Mouse (Mus musculus): ENCODE results near the gene Jagn1. TPM values are rescaled to one million over a fixed set of nuclear protein-coding genes. Genes with fewer than 3 reads are reported as not detected.

The Jagn1 gene
- total RNA-seq, 2 experiments from 2014 or later = 28.6 to 32.4 TPM

DNA sequence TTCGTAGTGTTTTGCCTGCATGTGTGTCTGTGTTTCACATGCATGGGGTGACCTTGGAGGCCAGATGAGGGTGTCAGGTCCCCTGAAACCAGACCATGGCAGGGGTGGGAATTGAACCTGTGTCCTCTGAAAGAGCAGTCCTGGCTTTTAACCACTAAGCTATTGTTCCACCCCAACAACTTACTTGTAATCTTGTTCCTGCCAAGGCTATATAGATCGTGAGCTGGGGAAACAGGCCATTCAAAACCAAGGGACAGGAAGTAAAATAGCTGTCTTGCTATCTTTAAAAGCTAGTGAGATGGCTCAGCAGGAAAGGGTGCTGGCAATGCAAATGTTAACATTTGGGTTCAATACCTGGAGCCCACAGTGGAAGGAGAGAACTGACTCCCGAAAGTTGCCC is 12.4 kb upstream of the Jagn1 start:
- DNase-seq = no peak
- intact Hi-C loops (cut with DNase I; ENCODE audit: low total_unique reads) = loop anchor here (5.0 kb wide), 1 partner anchor 37 kb away; no protein-coding TSS in a partner anchor

DNA sequence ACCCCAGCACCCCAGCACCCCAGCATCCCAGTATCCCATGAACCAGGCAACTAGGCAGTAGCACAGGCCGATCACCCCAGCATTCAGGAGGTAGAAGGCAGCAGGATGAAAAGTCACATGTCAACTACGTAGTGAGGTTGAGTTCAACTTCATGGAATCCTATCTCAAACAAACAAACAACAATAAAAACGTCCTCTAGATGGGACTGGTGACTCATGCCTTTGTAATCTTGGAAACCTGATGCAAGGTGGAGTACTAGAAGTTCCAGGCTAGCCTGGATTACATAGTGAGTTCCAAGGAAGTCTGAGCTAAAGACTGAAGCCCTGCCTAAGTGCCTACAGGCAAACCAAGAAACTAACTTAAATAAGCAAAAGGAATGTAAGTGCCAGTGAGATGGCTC is 11.5 kb upstream of the Jagn1 start:
- intact Hi-C loops (cut with DNase I; ENCODE audit: low total_unique reads) = no loop called here
- DNase-seq = no peak

DNA sequence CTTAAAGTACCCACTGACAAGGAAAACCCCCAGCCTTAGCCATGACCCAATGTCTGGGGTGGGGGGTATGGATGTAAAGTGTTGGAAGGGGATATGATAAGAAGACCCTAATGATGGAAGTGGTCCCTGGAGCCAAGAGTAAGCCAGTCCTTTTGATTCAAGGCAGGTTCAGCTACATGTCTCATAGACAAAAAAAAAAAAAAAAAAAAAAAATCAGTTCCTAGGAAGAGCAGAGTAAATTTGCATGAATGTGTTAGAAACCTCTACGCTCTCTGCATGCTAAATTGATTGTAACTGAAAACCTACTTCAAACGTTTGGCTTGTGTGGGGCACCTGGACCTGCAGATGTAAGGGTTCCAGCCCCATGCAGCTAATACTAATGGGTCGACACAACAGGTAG is 10.6 kb upstream of the Jagn1 start:
- intact Hi-C loops (cut with DNase I; ENCODE audit: low total_unique reads) = no loop called here

DNA sequence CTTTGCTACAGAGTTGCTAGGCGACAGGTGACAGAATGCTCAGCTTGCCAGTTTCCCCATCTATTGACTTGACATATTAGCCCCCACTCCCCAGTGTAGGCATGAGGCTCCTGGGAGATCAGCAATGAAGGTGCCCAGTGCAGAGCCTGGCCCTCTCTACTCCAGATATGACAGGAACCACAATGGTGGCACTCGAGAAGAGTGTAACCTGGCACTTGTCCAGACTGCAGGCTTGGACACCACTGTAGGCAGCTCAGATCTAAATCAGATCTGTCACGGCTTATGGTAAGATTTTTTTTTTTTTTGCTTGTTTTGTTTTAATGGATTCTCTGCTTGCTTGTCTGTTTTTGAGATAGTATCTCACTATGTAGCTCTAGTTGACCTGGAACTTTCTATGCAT is 8.7 kb upstream of the Jagn1 start:
- intact Hi-C loops (cut with DNase I; ENCODE audit: low total_unique reads) = no loop called here
- DNase-seq = no peak

More for the DNA sequence above, 10.6 kb upstream of the Jagn1 start:
- no peak for DNase-seq

DNA sequence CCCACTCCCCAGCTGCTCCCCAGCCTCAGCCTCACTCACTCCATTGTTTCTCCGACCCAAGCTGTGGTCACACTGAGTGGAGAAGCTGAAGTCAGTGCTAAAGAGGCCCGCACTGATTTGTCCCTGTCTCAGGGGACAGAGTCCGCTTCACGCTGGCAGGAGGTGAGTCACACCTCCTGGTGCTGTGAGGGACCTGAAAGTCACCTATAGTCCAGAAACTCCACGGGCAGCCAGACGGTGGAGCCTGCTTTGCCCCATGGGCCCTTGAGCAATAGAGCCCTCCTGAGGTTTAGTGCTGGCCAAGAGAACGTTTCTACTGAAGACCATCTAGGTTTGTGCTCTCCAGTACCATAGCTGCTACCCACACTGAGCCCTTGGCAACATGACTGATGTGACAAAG is 7.7 kb upstream of the Jagn1 start:
- DNase-seq = no peak
- intact Hi-C loops (cut with DNase I; ENCODE audit: low total_unique reads) = no loop called here

DNA sequence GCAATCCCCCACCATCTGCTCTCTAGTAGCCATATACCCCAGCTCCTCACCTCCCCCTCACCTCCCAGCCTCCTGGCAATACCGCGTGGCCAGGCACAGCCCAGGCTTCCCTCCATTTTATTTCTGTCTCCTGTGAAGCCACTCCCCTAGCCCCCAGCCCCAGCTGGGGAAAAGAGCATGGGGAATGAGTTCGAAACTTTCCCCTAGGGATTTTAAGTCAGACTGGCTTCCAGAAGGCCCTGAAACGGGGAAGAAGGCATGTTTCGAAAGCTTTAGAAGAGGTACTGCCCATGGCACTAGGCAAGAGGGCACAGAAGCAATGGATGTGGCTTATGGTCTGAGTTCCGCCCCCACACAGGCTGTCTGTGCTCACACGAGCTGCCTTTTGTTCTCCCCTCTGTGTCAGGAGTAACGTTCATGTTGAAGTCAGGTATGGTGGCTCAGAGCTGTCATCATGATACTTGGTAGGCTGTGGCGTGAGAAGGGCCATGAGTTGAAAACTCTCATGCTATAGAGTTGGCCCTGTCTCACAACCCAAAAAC is 6.6 kb upstream of the Jagn1 start, which contains the start of gene Cidec:
TSS of gene Cidec (minus strand) at position 97 of the 542 bp plus-strand sequence.
- intact Hi-C loops (cut with DNase I; ENCODE audit: low total_unique reads) = no loop called here

DNA sequence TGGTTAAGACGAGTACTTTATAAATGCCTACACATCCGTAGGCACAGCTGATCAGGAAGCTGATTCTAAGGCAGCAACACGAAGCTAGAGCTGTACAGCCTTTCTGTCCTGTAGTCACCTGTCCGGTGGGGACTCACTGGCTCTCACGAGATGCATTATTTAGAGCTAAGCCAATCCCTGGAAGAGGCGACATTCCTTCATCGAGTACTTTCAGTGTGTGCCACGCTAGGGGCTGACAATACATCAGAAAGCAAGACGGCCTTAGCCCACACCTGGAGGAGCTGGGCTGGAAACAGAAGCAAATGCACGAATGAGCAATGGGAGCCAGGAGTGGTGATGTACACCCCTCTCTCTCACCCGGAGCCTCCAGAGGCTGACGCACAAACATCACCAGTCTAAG is 5.2 kb upstream of the Jagn1 start:
- DNase-seq = no peak
- intact Hi-C loops (cut with DNase I; ENCODE audit: low total_unique reads) = no loop called here

More for the DNA sequence above, 6.6 kb upstream of the Jagn1 start, which contains the start of gene Cidec:
- DNase-seq = no peak

DNA sequence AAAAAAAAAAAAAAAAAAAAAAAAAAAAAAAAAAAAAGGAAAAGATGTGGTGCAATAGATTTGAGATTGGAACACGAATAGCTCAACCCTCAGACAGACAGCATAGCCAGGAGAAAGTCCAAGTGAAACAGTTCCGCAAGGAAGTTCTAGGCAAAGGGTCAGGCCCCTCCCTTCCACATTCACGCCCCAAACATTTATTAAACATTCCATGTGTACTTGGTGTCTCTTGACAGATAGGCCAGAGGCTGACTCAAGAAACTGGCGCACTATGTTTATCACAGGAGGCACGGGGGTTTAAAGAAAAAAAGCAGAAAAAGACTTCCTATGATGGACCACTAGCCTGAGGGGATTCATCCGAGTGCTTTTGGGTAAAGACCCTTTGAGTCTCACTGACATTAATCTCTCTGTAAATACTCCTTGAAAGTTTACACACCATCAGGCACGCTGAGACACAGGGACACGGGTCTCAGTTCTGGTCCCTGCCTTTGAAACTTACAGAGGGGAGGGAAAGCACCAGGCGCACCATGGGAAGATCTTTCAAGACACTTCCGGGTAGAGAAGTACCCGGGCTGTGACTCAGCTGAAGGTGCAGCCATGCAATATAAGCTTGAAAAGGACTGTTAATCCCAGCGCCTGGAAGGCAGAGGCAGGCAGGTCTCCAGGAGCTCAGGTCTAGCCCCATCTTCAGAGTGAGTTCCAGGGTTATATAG is 3.5 kb upstream of the Jagn1 start:
- intact Hi-C loops (cut with DNase I; ENCODE audit: low total_unique reads) = no loop called here
- DNase-seq = no peak

DNA sequence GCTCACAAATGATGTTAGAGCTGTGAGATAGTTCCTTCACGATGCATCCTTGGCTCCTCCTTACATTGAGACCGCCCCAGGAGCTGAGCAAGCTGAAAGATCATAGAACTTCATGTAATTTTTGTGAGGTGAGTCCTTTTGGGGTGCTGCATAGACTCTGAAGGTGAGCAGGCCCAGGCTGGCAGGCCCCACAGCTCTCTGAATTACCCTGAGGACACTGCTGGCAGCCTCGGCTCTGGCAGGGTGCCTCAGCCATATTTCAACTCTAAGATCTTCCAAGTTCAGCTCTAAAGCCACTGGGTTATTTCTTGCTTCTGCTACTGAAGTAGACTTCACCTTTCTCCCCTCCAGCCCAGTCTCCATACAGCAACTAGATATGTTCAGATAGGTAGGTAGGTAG is 1.7 kb upstream of the Jagn1 start:
- intact Hi-C loops (cut with DNase I; ENCODE audit: low total_unique reads) = no loop called here
- DNase-seq = no peak

DNA sequence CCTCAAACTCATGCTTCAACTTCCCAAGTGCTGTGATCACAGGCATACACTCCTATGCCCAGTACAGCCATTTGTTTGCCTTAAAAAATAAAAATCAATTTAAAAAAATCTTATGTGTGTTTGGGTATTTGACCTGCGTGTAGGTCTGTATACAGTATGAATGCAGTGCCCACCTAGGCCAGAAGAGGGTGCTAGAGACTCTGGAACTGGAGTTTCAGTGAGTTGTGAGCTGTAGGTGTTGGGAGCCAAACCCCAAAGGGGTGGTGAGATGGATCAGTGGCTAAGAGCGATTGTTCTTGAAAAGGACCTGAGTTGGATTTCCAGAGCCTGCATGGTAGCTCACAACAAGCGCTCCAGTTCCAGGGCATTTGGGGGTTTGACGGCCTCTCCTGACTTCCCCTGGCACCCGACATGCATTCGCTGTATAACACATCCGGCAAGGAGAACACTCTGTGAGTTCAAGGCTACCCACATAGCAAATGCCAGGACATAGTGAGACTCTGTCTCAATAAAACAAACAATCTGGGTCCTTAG is 1.2 kb upstream of the Jagn1 start:
- peak; percentile 63 for DNase-seq
- intact Hi-C loops (cut with DNase I; ENCODE audit: low total_unique reads) = no loop called here

DNA sequence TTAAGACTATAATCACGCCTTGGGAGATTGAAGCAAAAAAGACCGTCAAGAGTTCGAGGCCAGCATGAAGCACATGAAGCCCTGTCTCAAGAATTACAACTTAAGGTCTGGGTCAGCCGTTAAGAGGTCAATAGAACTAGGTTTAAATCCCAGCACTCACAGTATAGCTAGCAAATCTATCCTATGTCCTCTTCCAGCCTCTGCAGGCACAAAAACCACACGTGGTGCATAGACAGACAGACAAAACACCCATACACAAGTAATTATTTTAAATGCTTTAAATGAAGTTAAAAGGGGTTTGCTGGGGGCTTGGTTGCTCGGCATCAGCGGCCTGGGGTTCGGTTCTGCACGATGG is 305 bp upstream of the Jagn1 start:
- intact Hi-C loops (cut with DNase I; ENCODE audit: low total_unique reads) = no loop called here
- no peak for DNase-seq

DNA sequence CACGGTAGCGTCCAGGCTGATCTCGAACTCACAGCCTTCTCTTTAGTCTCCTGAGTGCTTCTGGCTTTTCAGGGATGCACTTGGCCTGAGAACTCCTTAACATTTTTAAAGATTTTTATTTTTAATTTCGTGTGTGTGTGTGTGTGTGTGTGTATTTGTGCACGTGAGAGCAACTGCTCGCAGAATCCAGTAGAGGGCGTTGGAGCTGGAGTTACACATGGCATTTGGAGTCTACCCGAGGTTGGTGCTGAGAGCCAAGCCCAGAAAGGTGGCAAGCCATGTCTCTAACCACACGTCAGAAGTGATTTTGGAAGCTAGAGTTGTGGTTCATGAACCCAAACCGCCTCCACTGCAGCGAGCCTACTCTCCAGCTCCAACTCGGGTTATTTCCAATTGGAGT is 722 bp downstream of the Jagn1 start:
- intact Hi-C loops (cut with DNase I; ENCODE audit: low total_unique reads) = no loop called here
- no peak for DNase-seq

DNA sequence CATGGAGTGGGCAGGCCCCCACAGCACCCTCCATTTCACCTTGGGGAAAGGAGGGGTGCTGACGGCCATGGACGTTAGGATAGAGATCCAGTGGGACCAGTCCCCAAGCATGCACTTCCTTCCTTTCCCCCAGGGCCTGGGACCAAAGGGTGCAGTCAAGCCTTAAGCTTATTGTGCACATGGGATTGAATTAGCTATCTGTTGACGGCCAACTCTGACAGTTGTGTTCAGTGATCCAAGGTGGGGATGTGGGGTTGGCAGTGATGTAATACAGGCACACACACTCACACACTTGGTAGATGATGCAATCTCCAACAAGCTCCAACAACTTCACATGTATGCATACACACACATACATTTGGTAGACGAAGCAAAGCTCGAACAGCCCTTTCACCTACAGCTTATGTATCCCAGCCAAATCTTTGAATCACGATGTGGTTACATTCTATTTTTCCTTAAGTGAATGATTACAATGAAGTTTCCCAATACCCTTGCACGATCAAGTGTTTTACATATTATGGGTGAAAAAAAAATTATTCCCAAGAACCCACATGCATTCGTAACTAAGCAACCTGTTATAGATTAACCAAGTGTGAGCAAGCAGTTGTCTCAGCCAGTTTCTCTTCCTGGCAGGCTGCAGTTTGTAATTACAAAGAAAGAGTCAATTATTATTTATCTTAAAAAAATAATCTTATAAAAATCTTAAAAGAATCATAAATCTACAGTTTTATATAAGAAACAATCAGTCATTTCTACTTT is 2.0 kb downstream of the Jagn1 start:
- DNase-seq = no peak
- intact Hi-C loops (cut with DNase I; ENCODE audit: low total_unique reads) = no loop called here

DNA sequence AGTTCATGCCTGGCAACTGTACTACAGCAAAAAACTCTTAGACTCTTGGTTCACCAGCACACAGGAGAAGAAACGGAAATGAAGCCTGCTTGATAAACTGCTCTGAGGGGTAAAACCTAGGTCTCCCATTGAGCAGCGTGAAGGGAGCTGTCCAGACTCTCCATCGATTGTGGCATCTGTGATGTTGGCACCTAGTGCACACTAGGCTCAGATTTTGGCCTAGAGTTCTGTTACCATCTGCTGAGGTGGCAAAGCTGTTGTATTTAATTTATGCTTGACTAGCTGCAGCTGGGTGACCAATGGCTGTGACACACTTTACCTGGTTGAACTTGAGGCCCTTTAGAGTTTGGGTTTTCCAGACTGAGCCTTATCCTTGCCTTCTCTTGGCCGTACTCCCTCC is 5.3 kb downstream of the Jagn1 start:
- DNase-seq = no peak
- intact Hi-C loops (cut with DNase I; ENCODE audit: low total_unique reads) = no loop called here

DNA sequence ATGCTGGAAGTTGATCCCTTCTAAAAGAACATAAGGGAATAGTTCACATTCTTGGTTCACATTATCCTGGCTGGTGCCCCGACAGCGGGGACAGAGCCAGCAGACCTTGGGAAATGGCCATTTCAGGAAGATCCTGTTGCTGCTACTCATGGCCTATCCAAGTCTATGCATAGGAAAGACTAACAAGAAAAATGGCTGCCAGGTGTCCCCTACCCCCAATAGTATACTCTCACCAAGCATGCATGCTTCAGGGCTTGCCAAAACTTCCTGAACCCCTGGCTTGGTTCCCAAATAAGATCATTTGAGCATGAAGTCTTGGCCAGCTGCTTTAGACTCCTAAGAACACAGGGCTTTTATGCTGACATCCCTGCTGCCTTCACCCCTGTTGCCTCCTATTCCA is 9.5 kb downstream of the Jagn1 start:
- DNase-seq = no peak
- intact Hi-C loops (cut with DNase I; ENCODE audit: low total_unique reads) = no loop called here

DNA sequence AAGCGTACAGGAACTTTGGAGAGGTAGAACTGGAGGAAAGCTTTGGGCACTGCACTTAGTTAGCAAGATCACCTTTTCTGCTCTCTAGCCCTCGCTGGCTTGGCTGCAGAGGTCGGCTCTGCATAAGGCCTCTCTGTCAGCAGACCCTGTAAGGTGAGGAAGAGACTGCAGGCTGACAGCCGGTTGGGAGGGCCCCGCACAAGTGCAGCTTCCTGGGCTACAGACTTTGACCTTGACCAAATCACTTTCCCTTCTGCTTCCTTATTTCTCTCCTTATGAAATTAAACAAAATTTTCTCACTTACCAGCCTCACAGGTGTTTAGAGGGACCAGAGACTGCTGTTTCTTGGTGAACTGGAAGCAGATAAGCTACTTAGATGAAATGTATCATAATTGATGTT is 12.6 kb downstream of the Jagn1 start:
- intact Hi-C loops (cut with DNase I; ENCODE audit: low total_unique reads) = no loop called here
- no peak for DNase-seq

DNA sequence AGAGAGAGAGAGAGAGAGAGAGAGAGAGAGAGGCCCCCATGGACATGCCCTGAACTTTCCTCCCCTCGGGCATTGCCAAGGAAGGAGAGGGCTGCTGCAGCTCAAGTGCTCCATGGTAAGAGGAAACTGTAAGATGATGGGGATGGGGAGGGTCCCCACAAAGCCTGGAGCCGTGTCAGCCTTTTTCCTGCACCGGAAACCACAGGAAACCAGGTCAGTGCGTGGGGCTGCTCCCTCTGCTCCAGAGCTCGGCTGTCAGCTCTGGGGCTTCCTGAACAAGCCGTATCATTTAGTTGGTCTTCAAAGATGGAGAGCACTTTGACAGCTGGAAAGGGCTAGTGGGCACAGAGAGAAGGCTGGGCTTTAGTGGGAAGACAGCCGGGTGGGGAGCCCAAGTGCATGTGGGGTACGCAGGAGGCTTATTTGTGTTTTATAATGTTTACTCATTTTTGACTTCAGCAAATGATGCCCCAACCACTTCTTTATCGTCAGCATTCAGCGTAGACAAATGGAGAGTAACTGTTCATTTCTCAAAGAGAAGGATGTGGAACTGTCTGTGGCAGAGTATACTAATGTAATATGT is 15.7 kb downstream of the Jagn1 start, which contains the start of gene Il17re:
TSS of gene Il17re (plus strand) at position 533 of the 583 bp plus-strand sequence.
- intact Hi-C loops (cut with DNase I; ENCODE audit: low total_unique reads) = no loop called here
- DNase-seq = no peak

DNA sequence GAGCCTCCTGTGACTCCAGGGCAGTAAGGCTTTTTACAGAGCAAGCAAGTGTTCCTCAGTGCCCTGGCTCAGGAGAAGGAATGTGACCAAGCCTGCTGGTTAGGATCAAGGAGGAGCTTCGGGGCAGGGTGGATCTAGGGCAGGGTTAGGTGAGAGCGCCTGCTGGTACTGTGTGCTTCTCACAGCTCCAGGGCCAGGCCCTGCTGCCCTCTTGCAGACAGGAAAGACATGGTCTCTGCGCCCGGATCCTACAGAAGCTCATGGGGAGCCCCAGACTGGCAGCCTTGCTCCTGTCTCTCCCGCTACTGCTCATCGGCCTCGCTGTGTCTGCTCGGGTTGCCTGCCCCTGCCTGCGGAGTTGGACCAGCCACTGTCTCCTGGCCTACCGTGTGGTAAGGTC is 16.3 kb downstream of the Jagn1 start:
- intact Hi-C loops (cut with DNase I; ENCODE audit: low total_unique reads) = no loop called here
- DNase-seq = no peak

DNA sequence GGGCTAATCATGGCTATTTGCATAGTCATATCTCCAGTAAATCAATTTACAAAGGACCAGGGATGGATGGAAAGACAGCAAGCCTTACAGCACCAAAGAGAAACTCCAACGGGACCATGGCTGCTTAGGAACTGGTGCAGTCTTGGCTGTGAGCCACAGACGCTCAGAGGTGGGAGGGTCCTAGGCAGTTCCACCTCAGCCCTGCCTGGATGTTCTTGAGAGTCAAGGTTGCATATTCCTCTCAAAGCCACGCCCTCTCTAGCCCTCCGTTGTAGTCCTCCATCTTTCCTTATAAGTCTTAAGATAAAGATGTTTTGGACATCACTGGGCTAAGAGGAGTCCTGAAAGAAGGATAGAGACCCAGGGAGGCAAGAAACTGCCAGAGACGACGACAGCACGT is 21.7 kb downstream of the Jagn1 start:
- intact Hi-C loops (cut with DNase I; ENCODE audit: low total_unique reads) = no loop called here

DNA sequence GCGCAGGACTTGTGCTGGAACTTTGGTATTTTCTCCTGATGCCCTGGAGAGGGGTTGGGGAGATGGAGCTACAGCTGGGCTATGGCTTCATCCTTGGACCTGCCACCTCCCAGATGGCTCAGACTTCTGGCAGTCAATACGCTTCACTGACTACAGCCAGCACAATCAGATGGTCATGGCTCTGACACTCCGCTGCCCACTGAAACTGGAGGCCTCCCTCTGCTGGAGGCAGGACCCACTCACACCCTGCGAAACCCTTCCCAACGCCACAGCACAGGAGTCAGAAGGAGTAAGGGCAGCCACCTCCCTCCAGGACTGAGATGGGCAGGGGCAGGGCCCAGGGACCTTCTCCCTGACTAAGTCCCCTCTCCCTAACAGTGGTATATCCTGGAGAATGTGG is 23.2 kb downstream of the Jagn1 start:
- DNase-seq = peak; percentile 26
- intact Hi-C loops (cut with DNase I; ENCODE audit: low total_unique reads) = loop anchor here (5.0 kb wide), 1 partner anchor 38 kb away; no protein-coding TSS in a partner anchor

More for the DNA sequence above, 21.7 kb downstream of the Jagn1 start:
- no peak for DNase-seq
